Mouse (Mus musculus): ENCODE measurements around the gene Qrfp. TPM values are rescaled to one million over a fixed set of nuclear protein-coding genes. Genes with fewer than 3 reads are reported as not detected.

Gene Qrfp
- polyA plus RNA-seq, 1 experiment = 1.5 TPM

DNA sequence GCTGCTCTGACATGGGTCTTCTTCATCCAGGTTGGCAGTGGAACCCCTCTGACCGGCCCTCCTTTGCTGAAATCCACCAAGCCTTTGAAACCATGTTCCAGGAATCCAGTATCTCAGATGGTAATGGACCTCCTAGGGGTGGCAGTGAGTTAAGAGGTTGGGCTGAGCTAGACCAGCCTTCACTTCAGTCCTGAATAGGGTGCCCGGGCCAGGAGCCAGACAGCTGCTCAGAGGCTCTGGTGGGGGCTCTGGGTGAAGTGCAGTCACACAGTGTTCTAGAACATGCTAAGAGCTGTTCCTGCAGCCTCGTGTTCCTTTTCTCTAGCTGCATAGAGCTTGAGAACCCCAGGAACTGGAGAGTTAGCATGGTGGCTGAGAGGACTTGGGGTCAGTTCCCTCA is 13.4 kb downstream of the Qrfp start:
- H3K36me3 ChIP-seq (ENCODE audit: control insufficient read depth, insufficient read depth) = peaks cover 35% of the 10 kb centered on the region
- no peaks in the 10 kb centered on the region for H3K27me3 ChIP-seq (ENCODE audit: control insufficient read depth, insufficient read depth, insufficient read length)
- no peak overlapping the region for H3ac ChIP-seq (ENCODE audit: control insufficient read depth, insufficient read length)
- no peak overlapping the region for H3K4me3 ChIP-seq
- no peaks in the 10 kb centered on the region for H3K79me2 ChIP-seq (ENCODE audit: control insufficient read depth, insufficient read depth)
- no peak overlapping the region for H3K4me2 ChIP-seq (ENCODE audit: low read depth)
- TF ChIP-seq MYOG (IDR thresholded peaks at IDR 0.05; ENCODE audit: control insufficient read depth in 1 of 3, insufficient read depth in 1 of 3, insufficient read length in 2 of 3, low read depth in 2 of 3) (no peak), TCF3 (IDR thresholded peaks at IDR 0.05; ENCODE audit: insufficient read length, low read depth) (no peak), MAX (IDR thresholded peaks at IDR 0.05; ENCODE audit: low read depth) (no peak), POLR2AphosphoS2 (IDR thresholded peaks at IDR 0.05; ENCODE audit: insufficient read length, low read depth) (no peak), USF1 (IDR thresholded peaks at IDR 0.05; ENCODE audit: low read depth) (no peak), SRF (IDR thresholded peaks at IDR 0.05; ENCODE audit: control insufficient read depth, insufficient read length, low read depth) (no peak), MYOD1 (IDR thresholded peaks at IDR 0.05; ENCODE audit: control insufficient read depth in 1 of 3, insufficient read length in 2 of 3, low read depth in 2 of 3) (no peak), E2F4 (IDR thresholded peaks at IDR 0.05; ENCODE audit: insufficient read depth) (no peak), REST (IDR thresholded peaks at IDR 0.05; ENCODE audit: insufficient read depth, insufficient read length) (no peak), TCF12 (IDR thresholded peaks at IDR 0.05; ENCODE audit: insufficient read depth, poor library complexity, severe bottlenecking) (no peak), CEBPB (IDR thresholded peaks at IDR 0.05; ENCODE audit: insufficient read depth, poor library complexity, severe bottlenecking) (no peak), POLR2A (IDR thresholded peaks at IDR 0.05; ENCODE audit: insufficient read length, low read depth) (no peak)

DNA sequence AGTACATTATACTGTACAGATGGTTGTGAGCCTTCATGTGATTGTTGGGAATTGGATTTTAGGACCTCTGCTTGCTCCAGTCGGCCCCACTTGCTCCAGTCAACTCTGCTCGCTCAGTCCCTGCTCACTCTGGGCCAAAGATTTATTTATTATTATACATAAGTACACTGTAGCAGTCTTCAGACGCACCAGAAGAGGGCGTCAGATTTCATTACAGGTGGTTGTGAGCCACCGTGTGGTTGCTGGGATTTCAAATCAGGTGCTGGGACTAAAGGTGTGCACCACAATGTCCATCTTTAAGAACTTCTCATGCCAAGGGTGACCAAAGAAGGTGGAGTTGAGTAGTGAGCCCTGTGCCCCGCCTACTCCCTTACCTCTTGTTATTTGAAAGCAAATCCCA is 17.8 kb downstream of the Qrfp start:
- H3K79me2 ChIP-seq (ENCODE audit: control insufficient read depth, insufficient read depth) = no peaks in the 10 kb centered on the region

DNA sequence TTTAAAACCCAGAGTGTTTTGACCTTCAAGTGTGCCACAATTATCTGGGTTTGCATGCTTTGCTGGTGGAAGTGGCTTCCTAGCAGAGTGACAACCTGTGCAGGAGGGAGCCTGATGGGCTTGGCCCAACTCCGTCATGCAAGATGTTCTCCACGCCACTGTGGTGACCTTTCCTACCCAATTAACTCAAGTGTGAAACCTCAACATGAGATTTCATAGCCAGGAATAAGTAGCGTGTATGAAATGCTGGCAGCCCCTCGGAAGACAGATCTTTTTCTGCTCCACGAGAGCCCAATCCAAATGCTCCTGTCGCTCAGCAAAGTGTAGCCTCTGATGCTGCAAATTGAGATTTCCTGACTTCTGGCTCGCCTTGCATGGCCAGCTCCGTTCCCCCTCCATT is 19.1 kb downstream of the Qrfp start:
- peaks cover 34% of the 10 kb centered on the region for H3K36me3 ChIP-seq (ENCODE audit: control insufficient read depth, insufficient read depth)
- H3ac ChIP-seq (ENCODE audit: control insufficient read depth, insufficient read length) = no peak overlapping the region
- H3K4me2 ChIP-seq (ENCODE audit: low read depth) = no peak overlapping the region
- no peaks in the 10 kb centered on the region for H3K79me2 ChIP-seq (ENCODE audit: control insufficient read depth, insufficient read depth)
- TF ChIP-seq MYOD1 (IDR thresholded peaks at IDR 0.05; ENCODE audit: control insufficient read depth in 1 of 3, insufficient read length in 2 of 3, low read depth in 2 of 3) = no peak
- no peak for TF ChIP-seq POLR2A (IDR thresholded peaks at IDR 0.05; ENCODE audit: insufficient read length, low read depth)
- TF ChIP-seq REST (IDR thresholded peaks at IDR 0.05; ENCODE audit: insufficient read depth, insufficient read length) = no peak
- TF ChIP-seq POLR2AphosphoS2 (IDR thresholded peaks at IDR 0.05; ENCODE audit: insufficient read length, low read depth) = no peak
- no peak for TF ChIP-seq SRF (IDR thresholded peaks at IDR 0.05; ENCODE audit: control insufficient read depth, insufficient read length, low read depth)
- TF ChIP-seq MAX (IDR thresholded peaks at IDR 0.05; ENCODE audit: low read depth) = no peak
- no peak for TF ChIP-seq TCF12 (IDR thresholded peaks at IDR 0.05; ENCODE audit: insufficient read depth, poor library complexity, severe bottlenecking)
- H3K27me3 ChIP-seq (ENCODE audit: control insufficient read depth, insufficient read depth, insufficient read length) = no peaks in the 10 kb centered on the region
- H3K4me3 ChIP-seq = no peak overlapping the region

More for the DNA sequence above, 17.8 kb downstream of the Qrfp start:
- no peak for TF ChIP-seq MYOG (IDR thresholded peaks at IDR 0.05; ENCODE audit: control insufficient read depth in 1 of 3, insufficient read depth in 1 of 3, insufficient read length in 2 of 3, low read depth in 2 of 3)
- no peak for TF ChIP-seq E2F4 (IDR thresholded peaks at IDR 0.05; ENCODE audit: insufficient read depth)
- TF ChIP-seq TCF3 (IDR thresholded peaks at IDR 0.05; ENCODE audit: insufficient read length, low read depth) = no peak
- TF ChIP-seq REST (IDR thresholded peaks at IDR 0.05; ENCODE audit: insufficient read depth, insufficient read length) = no peak
- no peak for TF ChIP-seq CEBPB (IDR thresholded peaks at IDR 0.05; ENCODE audit: insufficient read depth, poor library complexity, severe bottlenecking)
- TF ChIP-seq POLR2AphosphoS2 (IDR thresholded peaks at IDR 0.05; ENCODE audit: insufficient read length, low read depth) = no peak
- TF ChIP-seq TCF12 (IDR thresholded peaks at IDR 0.05; ENCODE audit: insufficient read depth, poor library complexity, severe bottlenecking) = no peak
- TF ChIP-seq MAX (IDR thresholded peaks at IDR 0.05; ENCODE audit: low read depth) = no peak
- TF ChIP-seq MYOD1 (IDR thresholded peaks at IDR 0.05; ENCODE audit: control insufficient read depth in 1 of 3, insufficient read length in 2 of 3, low read depth in 2 of 3) = no peak
- TF ChIP-seq POLR2A (IDR thresholded peaks at IDR 0.05; ENCODE audit: insufficient read length, low read depth) = no peak
- TF ChIP-seq USF1 (IDR thresholded peaks at IDR 0.05; ENCODE audit: low read depth) = no peak
- no peak for TF ChIP-seq SRF (IDR thresholded peaks at IDR 0.05; ENCODE audit: control insufficient read depth, insufficient read length, low read depth)
- Histone ChIP-seq H3K36me3 (ENCODE audit: control insufficient read depth, insufficient read depth) (peaks cover 31% of the 10 kb centered on the region), H3K4me2 (ENCODE audit: low read depth) (no peak overlapping the region), H3ac (ENCODE audit: control insufficient read depth, insufficient read length) (no peak overlapping the region), H3K4me3 (no peak overlapping the region), H3K27me3 (ENCODE audit: control insufficient read depth, insufficient read depth, insufficient read length) (no peaks in the 10 kb centered on the region)

DNA sequence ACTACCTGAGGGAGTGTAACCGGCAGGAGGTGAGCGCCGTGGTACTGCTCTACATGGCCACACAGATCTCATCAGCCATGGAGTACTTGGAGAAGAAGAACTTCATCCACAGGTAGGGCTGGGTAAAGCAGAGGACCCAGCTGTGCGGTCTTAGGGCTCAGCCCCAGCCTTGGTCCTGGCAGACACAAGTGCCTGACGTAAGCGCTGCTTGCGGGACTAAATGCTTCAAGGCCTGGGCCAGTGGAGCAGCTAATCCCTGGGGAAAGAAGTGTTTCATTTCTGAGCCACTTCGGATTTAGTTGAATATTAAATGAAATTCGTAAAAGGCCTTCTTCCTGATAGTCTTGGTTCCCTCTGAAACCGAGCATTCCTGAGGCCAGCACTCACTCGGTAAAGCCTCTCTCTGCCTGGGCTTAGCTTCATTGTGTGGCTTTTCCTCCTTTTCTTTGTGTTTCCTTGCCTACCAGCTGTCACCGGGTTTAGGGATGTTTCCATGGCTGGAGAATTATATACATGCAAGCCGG is 19.6 kb downstream of the Qrfp start:
- H3K27me3 ChIP-seq (ENCODE audit: control insufficient read depth, insufficient read depth, insufficient read length) = no peaks in the 10 kb centered on the region
- no peak overlapping the region for H3K4me2 ChIP-seq (ENCODE audit: low read depth)
- H3K4me3 ChIP-seq = no peak overlapping the region
- no peaks in the 10 kb centered on the region for H3K79me2 ChIP-seq (ENCODE audit: control insufficient read depth, insufficient read depth)
- peaks cover 34% of the 10 kb centered on the region for H3K36me3 ChIP-seq (ENCODE audit: control insufficient read depth, insufficient read depth)
- no peak overlapping the region for H3ac ChIP-seq (ENCODE audit: control insufficient read depth, insufficient read length)
- TF ChIP-seq CEBPB (IDR thresholded peaks at IDR 0.05; ENCODE audit: insufficient read depth, poor library complexity, severe bottlenecking) (no peak), POLR2AphosphoS2 (IDR thresholded peaks at IDR 0.05; ENCODE audit: insufficient read length, low read depth) (no peak), MYOG (IDR thresholded peaks at IDR 0.05; ENCODE audit: control insufficient read depth in 1 of 3, insufficient read depth in 1 of 3, insufficient read length in 2 of 3, low read depth in 2 of 3) (no peak), USF1 (IDR thresholded peaks at IDR 0.05; ENCODE audit: low read depth) (no peak), TCF12 (IDR thresholded peaks at IDR 0.05; ENCODE audit: insufficient read depth, poor library complexity, severe bottlenecking) (no peak), SRF (IDR thresholded peaks at IDR 0.05; ENCODE audit: control insufficient read depth, insufficient read length, low read depth) (no peak), MAX (IDR thresholded peaks at IDR 0.05; ENCODE audit: low read depth) (no peak), TCF3 (IDR thresholded peaks at IDR 0.05; ENCODE audit: insufficient read length, low read depth) (no peak), E2F4 (IDR thresholded peaks at IDR 0.05; ENCODE audit: insufficient read depth) (no peak)

DNA sequence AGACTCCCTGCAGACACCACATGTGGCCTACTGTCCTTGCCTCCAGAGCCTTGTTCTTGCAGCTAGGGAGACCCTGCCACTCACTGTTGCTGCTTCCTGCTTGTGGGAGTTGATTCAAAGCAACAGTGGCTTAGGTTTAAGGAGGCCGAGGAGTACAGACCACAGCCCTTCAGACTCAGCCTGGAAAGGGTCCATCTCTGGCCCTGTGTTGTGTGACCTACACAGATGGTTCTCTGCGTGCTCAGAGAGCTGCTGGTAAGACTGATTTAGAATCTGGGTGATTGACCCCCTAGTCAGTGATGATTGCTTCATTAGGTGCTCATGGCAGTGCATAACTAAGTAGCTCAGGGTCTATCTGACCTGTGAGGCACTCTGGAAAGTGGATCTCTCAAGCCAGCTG is 21.2 kb downstream of the Qrfp start:
- TF ChIP-seq TCF12 (IDR thresholded peaks at IDR 0.05; ENCODE audit: insufficient read depth, poor library complexity, severe bottlenecking) (no peak), USF1 (IDR thresholded peaks at IDR 0.05; ENCODE audit: low read depth) (no peak), POLR2A (IDR thresholded peaks at IDR 0.05; ENCODE audit: insufficient read length, low read depth) (no peak), MYOD1 (IDR thresholded peaks at IDR 0.05; ENCODE audit: control insufficient read depth in 1 of 3, insufficient read length in 2 of 3, low read depth in 2 of 3) (no peak), REST (IDR thresholded peaks at IDR 0.05; ENCODE audit: insufficient read depth, insufficient read length) (no peak), CEBPB (IDR thresholded peaks at IDR 0.05; ENCODE audit: insufficient read depth, poor library complexity, severe bottlenecking) (no peak)
- Histone ChIP-seq H3K27me3 (ENCODE audit: control insufficient read depth, insufficient read depth, insufficient read length) (no peaks in the 10 kb centered on the region), H3ac (ENCODE audit: control insufficient read depth, insufficient read length) (no peak overlapping the region), H3K79me2 (ENCODE audit: control insufficient read depth, insufficient read depth) (no peaks in the 10 kb centered on the region), H3K4me3 (no peak overlapping the region), H3K4me2 (ENCODE audit: low read depth) (no peak overlapping the region), H3K36me3 (ENCODE audit: control insufficient read depth, insufficient read depth) (peaks cover 26% of the 10 kb centered on the region)

All from myocyte (in vitro differentiated cells).